Comparison of ENCODE assay signal across 8 mouse cellular contexts in the genomic region with DNA sequence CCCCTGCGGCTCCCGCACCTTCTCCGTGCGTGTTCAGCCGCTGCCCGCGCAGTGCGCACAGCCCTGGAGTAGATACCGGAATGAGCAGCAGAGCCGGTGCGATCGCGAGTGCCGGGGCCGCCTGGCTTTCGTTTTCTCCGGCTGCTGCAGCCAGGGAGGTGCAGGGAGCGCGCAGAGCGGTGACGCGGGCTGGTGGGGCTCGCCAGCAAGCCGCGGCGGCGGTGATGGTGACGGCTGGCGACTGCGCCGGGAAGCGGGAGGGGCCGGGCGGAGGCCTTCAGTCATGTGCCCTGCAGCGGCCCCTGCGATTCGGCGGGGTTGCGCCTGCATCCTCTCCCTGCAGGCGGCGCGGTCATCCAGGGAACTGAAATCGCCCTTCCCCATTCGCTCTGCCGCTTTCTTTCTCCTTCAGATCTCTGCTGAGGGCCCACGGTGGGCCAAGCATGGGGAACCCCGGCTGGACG. TPM values are rescaled to one million over a fixed set of nuclear protein-coding genes. Genes with fewer than 3 reads are reported as not detected.
DNase-seq lines count a peak whose midpoint lies in the region; ATAC-seq and TF ChIP-seq lines count a peak whose summit lies in the region.

No protein-coding gene starts in this region.

- DNase-seq in 3134 (ENCODE audit: extremely low read depth, insufficient read length, low spot score): peak; percentile 97
- DNase-seq in adrenal gland, postnatal 36 days: peak; percentile 98 to 99
- peak; percentile 95 for DNase-seq in heart, adult 8-10 months (ENCODE audit: low spot score)
- peak; percentile 96 for DNase-seq in kidney, adult 9 months
- peak; percentile 95 for DNase-seq in limb, embryonic 14.5 days (ENCODE audit: low spot score)
- DNase-seq in midbrain, postnatal 0 days (ENCODE audit: low spot score): peak; percentile 96
- peak; percentile 83 to 87 for DNase-seq in spleen, postnatal 14 days (ENCODE audit: low spot score in 2 of 2)

- TF ChIP-seq POLR2A in limb, embryonic 14.5 days (IDR thresholded peaks at IDR 0.05; ENCODE audit: borderline replicate concordance, extremely low read depth, insufficient read depth, insufficient read length): peak; percentile 52; the same call in 1 of the 2 replicates

- peak; percentile 79 for TF ChIP-seq CTCF in midbrain, postnatal 0 days (IDR thresholded peaks at IDR 0.05)

- H3K4me2 ChIP-seq in embryonic facial prominence, embryonic 13.5 days: peak overlapping the region; percentile 68
- H3K4me2 ChIP-seq in limb, embryonic 14.5 days (replicated peaks; ENCODE audit: low read depth, low read length, severe bottlenecking): peak overlapping the region; percentile 86
- H3K4me2 ChIP-seq in midbrain, postnatal 0 days (ENCODE audit: low read depth, low read length, poor library complexity, severe bottlenecking): peak overlapping the region; percentile 76

- no peaks in the 10 kb centered on the region for H3K9me3 ChIP-seq in embryonic facial prominence, embryonic 13.5 days
- H3K9me3 ChIP-seq in limb, embryonic 14.5 days (ENCODE audit: control insufficient read depth, low read length): no peaks in the 10 kb centered on the region
- no peaks in the 10 kb centered on the region for H3K9me3 ChIP-seq in midbrain, postnatal 0 days (ENCODE audit: low read length)

- H3K9ac ChIP-seq in embryonic facial prominence, embryonic 13.5 days: peak overlapping the region; percentile 93
- peak overlapping the region; percentile 94 for H3K9ac ChIP-seq in limb, embryonic 14.5 days (ENCODE audit: low read depth, low read length, severe bottlenecking)
- H3K9ac ChIP-seq in midbrain, postnatal 0 days (replicated peaks; ENCODE audit: low read length, poor library complexity, severe bottlenecking): peak overlapping the region; percentile 97

- H3K36me3 ChIP-seq in embryonic facial prominence, embryonic 13.5 days: no peaks in the 10 kb centered on the region
- no peaks in the 10 kb centered on the region for H3K36me3 ChIP-seq in limb, embryonic 14.5 days (ENCODE audit: control insufficient read depth, insufficient read depth, low read length)
- H3K36me3 ChIP-seq in midbrain, postnatal 0 days (ENCODE audit: insufficient read depth, low read length): no peaks in the 10 kb centered on the region

- peak; percentile 96 for ATAC-seq in embryonic facial prominence, embryonic 13.5 days (ENCODE audit: insufficient number of reproducible peaks, insufficient read depth, low FRiP score, low TSS enrichment, low read depth)
- ATAC-seq in limb, embryonic 14.5 days (ENCODE audit: low FRiP score, low read depth): peak; percentile 94
- ATAC-seq in midbrain, postnatal 0 days (ENCODE audit: low FRiP score): peak; percentile 96

- H3K4me3 ChIP-seq in embryonic facial prominence, embryonic 13.5 days: peak overlapping the region; percentile 89
- peak overlapping the region; percentile 92 for H3K4me3 ChIP-seq in limb, embryonic 14.5 days (replicated peaks; ENCODE audit: low read length)
- H3K4me3 ChIP-seq in midbrain, postnatal 0 days (ENCODE audit: low read depth, low read length): peak overlapping the region; percentile 93

- 0% methylated on average over 48 of the region's 48 CpGs for WGBS in embryonic facial prominence, embryonic 13.5 days
- WGBS in limb, embryonic 14.5 days: under 1% methylated on average over 39 of the region's 48 CpGs
- under 1% methylated on average over 48 of the region's 48 CpGs for WGBS in midbrain, postnatal 0 days

- H3K4me1 ChIP-seq in embryonic facial prominence, embryonic 13.5 days: peaks cover 22% of the 10 kb centered on the region
- H3K4me1 ChIP-seq in limb, embryonic 14.5 days (ENCODE audit: control insufficient read depth, insufficient read depth, low read length): peaks cover 15% of the 10 kb centered on the region
- H3K4me1 ChIP-seq in midbrain, postnatal 0 days (ENCODE audit: insufficient read depth, low read length): peaks cover 13% of the 10 kb centered on the region

- no peaks in the 10 kb centered on the region for H3K27me3 ChIP-seq in embryonic facial prominence, embryonic 13.5 days
- no peaks in the 10 kb centered on the region for H3K27me3 ChIP-seq in limb, embryonic 14.5 days (ENCODE audit: control insufficient read depth, insufficient read depth, low read length)
- H3K27me3 ChIP-seq in midbrain, postnatal 0 days (ENCODE audit: insufficient read depth, low read length): no peaks in the 10 kb centered on the region

- peak overlapping the region; percentile 94 for H3K27ac ChIP-seq in embryonic facial prominence, embryonic 13.5 days
- H3K27ac ChIP-seq in limb, embryonic 14.5 days (replicated peaks; ENCODE audit: low read depth, low read length): peak overlapping the region; percentile 96
- peak overlapping the region; percentile 97 for H3K27ac ChIP-seq in midbrain, postnatal 0 days (ENCODE audit: low read depth, low read length)

RNA-seq across cellular contexts. Expression of a gene that starts 1.2 kb away (rescaled TPM):
- total RNA-seq in adrenal gland, postnatal 36 days (2021): 10 to 100 TPM; 50.4 to 74.4 TPM
- polyA plus RNA-seq in embryonic facial prominence, embryonic 13.5 days (2015; fragmentation: Nextera tagmentation; extraction: Ambion mirVana): 7.9 and 9.0 TPM in 2 replicates
- total RNA-seq in heart, adult 8-10 months (2022): 10 to 100 TPM; 84.5 to 87.7 (median 86.8) TPM
- polyA plus RNA-seq in limb, embryonic 14.5 days (2012; rRNA removed): 29.1 and 30.1 TPM in 2 replicates
- 10.7 and 12.3 TPM in 2 replicates for polyA plus RNA-seq in limb, embryonic 14.5 days (2014; fragmentation: Nextera tagmentation; extraction: Ambion mirVana)
- 139 and 160 TPM in 2 replicates for total RNA-seq in midbrain, postnatal 0 days (2014; rRNA removed)
- polyA plus RNA-seq in midbrain, postnatal 0 days (2015; fragmentation: Nextera tagmentation; extraction: Ambion mirVana): 23.8 and 25.3 TPM in 2 replicates

RNA-seq across cellular contexts. Expression of a gene that starts 49.4 kb away (rescaled TPM):
- total RNA-seq in adrenal gland, postnatal 36 days (2021): not detected
- polyA plus RNA-seq in embryonic facial prominence, embryonic 13.5 days (2015; fragmentation: Nextera tagmentation; extraction: Ambion mirVana): 0.32 and 0.58 TPM in 2 replicates
- not detected for total RNA-seq in heart, adult 8-10 months (2022)
- polyA plus RNA-seq in limb, embryonic 14.5 days (2012; rRNA removed): 0.09 TPM in 1 of 2 replicates, not detected in the other
- 0.35 TPM in 1 of 2 replicates, not detected in the other for polyA plus RNA-seq in limb, embryonic 14.5 days (2014; fragmentation: Nextera tagmentation; extraction: Ambion mirVana)
- total RNA-seq in midbrain, postnatal 0 days (2014; rRNA removed): 1.2 and 1.9 TPM in 2 replicates
- polyA plus RNA-seq in midbrain, postnatal 0 days (2015; fragmentation: Nextera tagmentation; extraction: Ambion mirVana): 1.5 and 1.7 TPM in 2 replicates

Comparison
In these comparisons a context has a peak if more than half of its experiments do, and no peak if none do; other contexts are left out.
1. Peak in every context shown above with its lines: DNase-seq, ATAC-seq, H3K4me3 ChIP-seq and H3K27ac ChIP-seq.